Mouse (Mus musculus): ENCODE results near the gene Cyp4f14. TPM values are rescaled to one million over a fixed set of nuclear protein-coding genes. Genes with fewer than 3 reads are reported as not detected.

The Cyp4f14 gene
- polyA plus RNA-seq, 1 experiment from 2014 or later, result not detected

DNA sequence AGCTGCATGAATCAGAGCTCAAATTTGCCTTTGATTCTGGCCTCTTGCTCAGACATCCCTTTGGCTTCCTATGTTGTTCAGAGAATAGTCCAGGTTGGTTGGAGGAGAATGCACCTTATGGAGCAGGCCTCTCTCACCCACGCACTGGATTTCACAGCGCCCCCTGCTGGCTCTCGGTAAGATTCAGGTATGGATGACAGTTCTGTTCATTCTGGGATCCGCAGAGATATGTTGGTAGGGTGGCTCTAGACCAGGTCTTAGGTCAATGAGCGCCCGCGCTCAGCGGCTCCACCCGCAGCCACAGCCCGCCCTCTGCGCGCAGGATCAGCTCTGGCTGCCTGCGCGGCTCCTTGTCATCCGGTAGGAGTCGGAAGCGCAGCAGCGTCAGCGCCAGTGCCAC is 11.9 kb downstream of the Cyp4f14 start:
- no peak overlapping the region for H3K9ac ChIP-seq (ENCODE audit: low read length)
- WGBS, result 11% methylated on average over 19 of the region's 19 CpGs
- H3K27ac ChIP-seq (ENCODE audit: low read depth, low read length), result no peak overlapping the region
- no peak overlapping the region for H3K4me3 ChIP-seq (ENCODE audit: low read depth, low read length)
- no peaks in the 10 kb centered on the region for H3K4me1 ChIP-seq (ENCODE audit: control insufficient read depth, insufficient read depth, low read length)
- H3K27me3 ChIP-seq (ENCODE audit: control insufficient read depth, insufficient read depth, low read length), result no peaks in the 10 kb centered on the region
- DNase-seq (ENCODE audit: low spot score), result peak; percentile 55
- no peak for ATAC-seq (ENCODE audit: insufficient read depth, low FRiP score, low TSS enrichment)
- peak overlapping the region; percentile 31 for H3K4me2 ChIP-seq (ENCODE audit: low read depth)
- H3K36me3 ChIP-seq (ENCODE audit: control insufficient read depth, insufficient read depth, low read length), result no peaks in the 10 kb centered on the region
- no peaks in the 10 kb centered on the region for H3K9me3 ChIP-seq (ENCODE audit: control insufficient read depth, low read length)

DNA sequence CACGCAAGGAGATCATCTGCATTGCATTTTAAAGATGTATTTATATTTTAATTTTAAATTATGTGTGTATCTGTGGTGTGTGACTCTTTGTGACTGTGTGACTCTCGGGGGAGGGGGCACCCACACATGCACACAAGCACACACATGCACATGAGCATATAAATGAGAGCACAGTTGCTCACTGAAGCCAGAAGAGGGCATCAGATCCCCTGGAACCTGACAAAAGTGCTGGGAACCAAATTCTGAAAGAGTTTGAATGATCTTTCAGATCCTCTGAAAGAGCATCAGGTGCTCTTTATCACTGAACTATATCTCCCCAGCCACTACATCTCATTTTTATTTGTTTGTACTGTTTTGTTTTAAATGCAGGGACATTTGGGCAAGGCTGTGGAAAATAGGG is 12.7 kb downstream of the Cyp4f14 start:
- Histone ChIP-seq H3K36me3 (ENCODE audit: control insufficient read depth, insufficient read depth, low read length) (no peaks in the 10 kb centered on the region), H3K27ac (ENCODE audit: low read depth, low read length) (no peak overlapping the region), H3K4me3 (ENCODE audit: low read depth, low read length) (no peak overlapping the region), H3K9ac (ENCODE audit: low read length) (no peak overlapping the region), H3K4me1 (ENCODE audit: control insufficient read depth, insufficient read depth, low read length) (no peaks in the 10 kb centered on the region), H3K4me2 (ENCODE audit: low read depth) (no peak overlapping the region), H3K9me3 (ENCODE audit: control insufficient read depth, low read length) (no peaks in the 10 kb centered on the region), H3K27me3 (ENCODE audit: control insufficient read depth, insufficient read depth, low read length) (no peaks in the 10 kb centered on the region)
- WGBS, result 57% methylated on average over 2 of the region's 2 CpGs
- DNase-seq (ENCODE audit: low spot score), result no peak
- no peak for ATAC-seq (ENCODE audit: insufficient read depth, low FRiP score, low TSS enrichment)

DNA sequence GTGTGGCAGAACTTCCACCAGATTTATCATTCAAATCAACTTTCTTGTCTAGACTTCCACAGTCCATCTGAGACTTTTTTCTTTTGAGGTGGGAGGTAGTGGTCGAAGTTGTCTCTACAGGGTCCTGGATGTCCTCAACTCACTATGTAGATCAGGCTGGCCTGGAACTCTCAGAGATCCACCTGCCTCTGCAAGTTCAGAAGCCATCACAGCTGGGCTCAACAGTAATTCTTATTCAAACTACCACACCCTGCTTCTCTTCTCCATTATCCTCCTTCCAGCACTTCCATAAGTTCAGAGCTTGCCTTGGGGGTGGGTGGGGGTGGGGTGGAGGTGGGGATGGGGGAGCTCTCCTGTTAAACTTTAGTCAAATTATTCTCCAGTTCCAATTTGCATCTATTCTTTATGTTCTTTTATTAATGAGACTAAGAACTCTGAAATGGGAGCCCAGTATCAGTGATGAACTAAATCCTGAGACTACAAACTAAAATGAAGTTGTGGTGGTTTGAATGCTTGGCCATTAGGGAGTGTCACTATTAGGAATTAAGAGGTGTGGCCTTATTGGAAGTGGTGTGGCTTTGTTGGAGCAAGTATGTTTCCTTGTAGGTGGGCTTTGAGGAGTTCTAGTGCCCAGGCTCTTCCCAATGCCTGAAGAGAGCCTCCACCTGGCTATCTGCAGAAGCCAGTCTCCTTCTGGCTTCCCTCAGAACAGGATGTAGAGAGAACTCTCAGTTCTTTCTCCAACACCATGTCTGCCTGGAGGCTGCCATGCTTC is 15.2 kb downstream of the Cyp4f14 start:
- ATAC-seq (ENCODE audit: insufficient read depth, low FRiP score, low TSS enrichment), result no peak
- 56% methylated on average over 1 of the region's 1 CpGs for WGBS
- no peaks in the 10 kb centered on the region for H3K4me1 ChIP-seq (ENCODE audit: control insufficient read depth, insufficient read depth, low read length)

DNA sequence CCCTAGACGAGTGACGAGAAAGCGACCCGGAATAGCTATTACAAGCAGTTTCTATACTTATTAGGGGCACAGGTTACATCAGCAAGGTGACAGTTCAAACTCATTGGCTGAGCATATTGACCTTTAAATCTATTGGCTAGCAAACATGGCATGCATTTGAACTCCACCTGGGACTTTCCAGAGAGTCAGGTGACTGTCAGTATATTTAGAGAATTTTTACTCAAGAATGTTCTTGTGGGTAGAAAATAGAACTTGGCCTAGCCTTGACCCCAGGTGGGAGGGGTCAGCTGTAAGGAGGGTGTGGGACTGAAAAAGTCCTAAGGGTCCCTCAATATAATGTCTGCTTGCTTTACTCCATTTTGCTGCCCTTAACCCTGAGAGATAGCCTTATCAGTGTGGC is 21.7 kb downstream of the Cyp4f14 start:
- Histone ChIP-seq H3K4me3 (ENCODE audit: low read depth, low read length) (no peak overlapping the region), H3K36me3 (ENCODE audit: control insufficient read depth, insufficient read depth, low read length) (no peaks in the 10 kb centered on the region), H3K4me1 (ENCODE audit: control insufficient read depth, insufficient read depth, low read length) (0 out of 2 replicates have a peak, but pooled peaks cover 1% of the 10 kb centered on the region), H3K4me2 (ENCODE audit: low read depth) (no peak overlapping the region), H3K27me3 (ENCODE audit: control insufficient read depth, insufficient read depth, low read length) (no peaks in the 10 kb centered on the region), H3K9ac (ENCODE audit: low read length) (no peak overlapping the region), H3K27ac (ENCODE audit: low read depth, low read length) (no peak overlapping the region), H3K9me3 (ENCODE audit: control insufficient read depth, low read length) (no peaks in the 10 kb centered on the region)
- no peak for DNase-seq (ENCODE audit: low spot score)
- ATAC-seq (ENCODE audit: insufficient read depth, low FRiP score, low TSS enrichment), result no peak
- 93% methylated on average over 4 of the region's 4 CpGs for WGBS

More for the DNA sequence above, 15.2 kb downstream of the Cyp4f14 start:
- H3K4me3 ChIP-seq (ENCODE audit: low read depth, low read length), result no peak overlapping the region
- H3K27ac ChIP-seq (ENCODE audit: low read depth, low read length), result no peak overlapping the region
- no peak for DNase-seq (ENCODE audit: low spot score)
- no peaks in the 10 kb centered on the region for H3K36me3 ChIP-seq (ENCODE audit: control insufficient read depth, insufficient read depth, low read length)
- H3K9me3 ChIP-seq (ENCODE audit: control insufficient read depth, low read length), result no peaks in the 10 kb centered on the region
- H3K4me2 ChIP-seq (ENCODE audit: low read depth), result no peak overlapping the region
- H3K9ac ChIP-seq (ENCODE audit: low read length), result no peak overlapping the region
- no peaks in the 10 kb centered on the region for H3K27me3 ChIP-seq (ENCODE audit: control insufficient read depth, insufficient read depth, low read length)

DNA sequence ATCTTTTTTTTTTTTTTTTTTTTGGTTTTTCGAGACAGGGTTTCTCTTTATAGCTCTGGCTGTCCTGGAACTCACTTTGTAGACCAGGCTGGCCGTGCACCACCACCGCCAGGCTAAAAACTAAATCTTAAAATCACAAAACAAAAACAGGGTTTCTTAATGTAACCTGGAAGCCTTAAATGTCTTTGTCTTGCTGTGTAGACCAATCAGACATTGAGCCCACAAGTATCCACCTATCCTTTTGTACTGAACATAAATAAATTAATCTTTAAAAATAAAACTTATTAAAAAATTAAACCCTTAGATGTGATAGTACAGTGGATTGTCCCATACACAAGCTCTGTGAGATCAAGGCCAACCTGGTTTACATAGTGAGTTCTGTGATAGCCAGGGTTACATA is 23.2 kb downstream of the Cyp4f14 start:
- no peak overlapping the region for H3K4me3 ChIP-seq (ENCODE audit: low read depth, low read length)
- H3K27ac ChIP-seq (ENCODE audit: low read depth, low read length), result no peak overlapping the region
- no peaks in the 10 kb centered on the region for H3K36me3 ChIP-seq (ENCODE audit: control insufficient read depth, insufficient read depth, low read length)
- H3K4me2 ChIP-seq (ENCODE audit: low read depth), result no peak overlapping the region
- ATAC-seq (ENCODE audit: insufficient read depth, low FRiP score, low TSS enrichment) (no peak), DNase-seq (ENCODE audit: low spot score) (no peak)
- 79% methylated on average over 3 of the region's 3 CpGs for WGBS
- H3K9ac ChIP-seq (ENCODE audit: low read length), result no peak overlapping the region
- 0 out of 2 replicates have a peak, but pooled peaks cover 4% of the 10 kb centered on the region for H3K4me1 ChIP-seq (ENCODE audit: control insufficient read depth, insufficient read depth, low read length)
- no peaks in the 10 kb centered on the region for H3K9me3 ChIP-seq (ENCODE audit: control insufficient read depth, low read length)
- no peaks in the 10 kb centered on the region for H3K27me3 ChIP-seq (ENCODE audit: control insufficient read depth, insufficient read depth, low read length)

- DNase-seq (ENCODE audit: low spot score) (peak; percentile 88), ATAC-seq (ENCODE audit: insufficient read depth, low FRiP score, low TSS enrichment) (peak; percentile 99)
- no peaks in the 10 kb centered on the region; the same call in 1 of the 2 replicates for H3K36me3 ChIP-seq (ENCODE audit: control insufficient read depth, insufficient read depth, low read length)
- H3K4me1 ChIP-seq (ENCODE audit: control insufficient read depth, insufficient read depth, low read length), result 0 out of 2 replicates have a peak, but pooled peaks cover 4% of the 10 kb centered on the region
- H3K4me3 ChIP-seq (ENCODE audit: low read depth, low read length), result peak within 1 kb of the TSS; percentile 56
- H3K27ac ChIP-seq (ENCODE audit: low read depth, low read length), result peak within 1 kb of the TSS; percentile 49
- no peaks in the 10 kb centered on the region for H3K27me3 ChIP-seq (ENCODE audit: control insufficient read depth, insufficient read depth, low read length)
- H3K9me3 ChIP-seq (ENCODE audit: control insufficient read depth, low read length), result no peaks in the 10 kb centered on the region
- H3K4me2 ChIP-seq (ENCODE audit: low read depth), result peak within 1 kb of the TSS; percentile 46
- peak within 1 kb of the TSS; percentile 49 for H3K9ac ChIP-seq (ENCODE audit: low read length)
- WGBS, result 14% methylated on average over 31 of the region's 33 CpGs
These were observed 25.6 kb downstream of the Cyp4f14 start, which contains the start of gene Zfp870 for GRCm38 (mm10) chr17:32891239-32892180. Zfp870 (minus strand) TSS chr17:32891642.

GRCm38 (mm10) chr17:32890852-32891238 is 26.3 kb downstream of the Cyp4f14 start:
- Histone ChIP-seq H3K4me2 (ENCODE audit: low read depth) (peak overlapping the region; percentile 46), H3K4me1 (ENCODE audit: control insufficient read depth, insufficient read depth, low read length) (0 out of 2 replicates have a peak, but pooled peaks cover 4% of the 10 kb centered on the region), H3K27ac (ENCODE audit: low read depth, low read length) (peak overlapping the region; percentile 49), H3K36me3 (ENCODE audit: control insufficient read depth, insufficient read depth, low read length) (no peaks in the 10 kb centered on the region; the same call in 1 of the 2 replicates), H3K27me3 (ENCODE audit: control insufficient read depth, insufficient read depth, low read length) (no peaks in the 10 kb centered on the region), H3K9me3 (ENCODE audit: control insufficient read depth, low read length) (no peaks in the 10 kb centered on the region), H3K4me3 (ENCODE audit: low read depth, low read length) (peak overlapping the region; percentile 56), H3K9ac (ENCODE audit: low read length) (peak overlapping the region; percentile 49)
- no peak for DNase-seq (ENCODE audit: low spot score)
- no peak; the same call in 1 of the 2 replicates for ATAC-seq (ENCODE audit: insufficient read depth, low FRiP score, low TSS enrichment)
- 4% methylated on average over 10 of the region's 11 CpGs for WGBS

GRCm38 (mm10) chr17:32889611-32890010 is 27.5 kb downstream of the Cyp4f14 start:
- no peaks in the 10 kb centered on the region for H3K9me3 ChIP-seq (ENCODE audit: control insufficient read depth, low read length)
- no peak overlapping the region for H3K9ac ChIP-seq (ENCODE audit: low read length)
- H3K27ac ChIP-seq (ENCODE audit: low read depth, low read length), result no peak overlapping the region
- H3K4me2 ChIP-seq (ENCODE audit: low read depth), result no peak overlapping the region
- 0 out of 2 replicates have a peak, but pooled peaks cover 4% of the 10 kb centered on the region for H3K4me1 ChIP-seq (ENCODE audit: control insufficient read depth, insufficient read depth, low read length)
- no peak overlapping the region for H3K4me3 ChIP-seq (ENCODE audit: low read depth, low read length)
- ATAC-seq (ENCODE audit: insufficient read depth, low FRiP score, low TSS enrichment) (no peak), DNase-seq (ENCODE audit: low spot score) (no peak)
- peaks cover 4% of the 10 kb centered on the region for H3K36me3 ChIP-seq (ENCODE audit: control insufficient read depth, insufficient read depth, low read length)
- H3K27me3 ChIP-seq (ENCODE audit: control insufficient read depth, insufficient read depth, low read length), result no peaks in the 10 kb centered on the region
- WGBS, result 93% methylated on average over 6 of the region's 6 CpGs

All from neural tube, embryonic 11.5 days (tissue).